Mouse (Mus musculus) heart, adult 2 months (tissue): ENCODE results near the gene Gm11444.

Experiments
- CTCF ChIP-seq: fragments of 200-600 bp; IDR thresholded peaks from 2 replicates; pipeline ENCODE4 v1.8.1; 2022; ENCODE audit warnings: antibody characterized with exemption, mild to moderate bottlenecking, moderate library complexity
- EP300 ChIP-seq: fragments of 200-500 bp; IDR thresholded peaks from 2 replicates; pipeline ENCODE4 v1.6.1; 2011; ENCODE audit warnings: low read depth, low read length, control low read depth; ENCODE audit not compliant: insufficient read depth
- POLR2A ChIP-seq: fragments of 200-500 bp; IDR thresholded peaks from 2 replicates; pipeline ENCODE4 v1.6.1; 2011; ENCODE audit warnings: mild to moderate bottlenecking, low read depth, low read length, control low read depth; ENCODE audit not compliant: insufficient read depth

- TF ChIP-seq POLR2A (no peak), CTCF (no peak), EP300 (no peak)
Measured at GRCm38 (mm10) chr11:85850233-85850632, at the start of gene Gm11444.
